Mouse (Mus musculus) spleen, adult 2 months (tissue): ENCODE results near the gene Cic.

Experiments
- CTCF ChIP-seq: fragments of 200-500 bp; IDR thresholded peaks from 2 replicates; pipeline ENCODE4 v1.5.1; 2011; ENCODE audit warnings: mild to moderate bottlenecking, inconsistent platforms; ENCODE audit not compliant: insufficient read depth, insufficient read length, insufficient replicate concordance; ENCODE audit errors: extremely low read depth
- POLR2A ChIP-seq: fragments of 200-500 bp; IDR thresholded peaks from 2 replicates; pipeline ENCODE4 v1.6.1; 2011; ENCODE audit warnings: low read depth, low read length, inconsistent platforms

DNA sequence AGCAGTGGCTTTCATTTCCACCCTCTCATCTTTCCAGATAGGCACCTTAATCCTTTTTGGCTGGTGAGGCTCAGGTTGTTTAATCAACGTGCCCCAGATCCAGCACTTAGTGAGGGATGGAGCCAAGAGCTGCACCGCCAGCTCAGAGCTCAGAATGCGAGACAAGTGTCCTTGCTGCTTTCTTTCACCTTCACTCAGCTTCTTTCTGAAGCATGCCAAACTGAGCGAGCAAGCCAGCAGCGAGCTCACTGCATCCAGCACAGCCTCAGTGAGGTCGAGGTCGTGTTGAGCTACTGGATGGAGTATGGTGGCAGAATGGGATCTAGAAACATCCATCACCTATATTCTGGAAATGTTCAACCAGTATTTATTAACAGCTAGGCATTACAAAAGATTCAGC is 45.8 kb downstream of the Cic start:
- TF ChIP-seq POLR2A (no peak), CTCF (no peak)
